Mouse (Mus musculus) adrenal gland, adult 8-10 months (tissue): ENCODE results near the gene Gm20388. TPM values are rescaled to one million over a fixed set of nuclear protein-coding genes. Genes with fewer than 3 reads are reported as not detected.
A peak's percentile ranks its signal among the peaks of the same experiment; 100 is the strongest.

Experiments used
- DNase-seq: peaks from one replicate; pipeline ENCODE4 v3.0.0; 2022
- total RNA-seq, 4 experiments: library from RNA; stranded (reverse); gene quantifications; 2 replicates each; pipeline ENCODE4 v1.2.4; 2022

The Gm20388 gene
- total RNA-seq, 4 experiments from 2014 or later: 1.7 to 16.9 (median 5.8) TPM

DNA sequence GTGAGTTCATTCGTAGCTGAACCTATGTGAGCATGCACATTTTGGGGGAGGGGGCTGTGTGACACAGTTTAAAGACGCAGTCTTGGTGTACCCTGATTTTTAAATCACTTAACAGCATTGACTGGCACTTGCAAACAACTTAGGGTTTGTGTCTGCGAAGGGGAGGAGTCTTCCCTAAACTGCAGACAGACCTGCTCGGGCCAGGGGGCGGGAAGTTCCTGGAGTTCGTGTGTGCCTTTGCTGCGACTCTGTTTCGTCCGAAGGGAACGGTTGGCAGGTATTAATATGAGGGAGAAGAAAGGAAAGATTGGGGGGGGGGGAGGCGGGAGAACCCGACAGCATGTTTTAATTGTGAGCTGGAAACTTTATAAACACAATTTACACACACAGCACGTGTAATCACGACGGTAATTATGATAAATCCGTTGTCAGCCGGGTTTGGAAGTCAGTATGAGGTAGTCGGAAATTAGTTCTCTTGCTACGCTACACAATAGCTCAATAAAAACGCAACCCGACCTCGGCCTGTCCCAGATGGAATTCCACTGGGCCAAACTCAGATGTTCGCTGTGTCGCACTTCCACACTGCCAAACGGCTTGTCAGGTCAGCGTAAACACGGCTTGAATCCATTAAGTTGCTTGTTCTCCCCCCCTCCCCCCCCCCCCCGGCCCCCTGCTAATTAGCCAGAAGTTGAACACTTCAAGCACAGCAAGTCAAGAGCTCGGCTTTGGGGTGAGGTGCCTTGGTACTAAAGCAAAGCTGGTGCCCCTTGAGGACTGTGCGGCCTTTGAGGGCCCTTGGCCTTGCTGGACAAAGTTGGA is 1264.3 kb downstream of the Gm20388 start:
- no peak for DNase-seq

DNA sequence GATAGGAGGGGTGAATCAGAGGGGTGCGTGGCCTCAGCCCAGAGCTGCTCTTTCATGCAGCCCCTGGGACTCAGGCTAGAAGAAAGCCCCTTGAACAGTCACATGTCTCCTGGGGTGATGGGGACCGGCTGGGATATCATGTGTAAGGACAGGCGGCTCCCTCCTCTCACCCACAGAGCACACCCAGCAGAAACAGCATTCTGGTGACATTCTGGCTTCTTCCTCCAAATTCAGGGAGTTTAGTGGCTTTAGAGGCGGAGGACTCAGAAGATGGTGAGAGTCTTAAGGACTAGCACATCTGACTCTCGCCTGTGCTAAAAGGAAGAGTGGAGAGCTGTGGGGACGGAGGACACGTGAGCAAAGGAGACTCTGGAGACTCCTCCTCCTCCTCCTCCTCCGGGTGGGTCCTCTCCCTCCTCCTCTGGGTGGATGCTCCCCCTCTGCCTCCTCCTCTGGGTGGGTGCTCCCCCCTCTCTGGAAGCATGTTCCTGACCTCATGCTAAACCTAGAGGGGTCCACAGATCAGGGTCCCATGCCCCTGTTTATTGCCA is 1265.0 kb downstream of the Gm20388 start:
- DNase-seq: no peak

- DNase-seq: no peak
Observed at GRCm38 (mm10) chr8:121176291-121176690, 1265.7 kb downstream of the Gm20388 start.

- no peak for DNase-seq
Observed at GRCm38 (mm10) chr8:121180474-121181284, 1270.0 kb downstream of the Gm20388 start.

DNA sequence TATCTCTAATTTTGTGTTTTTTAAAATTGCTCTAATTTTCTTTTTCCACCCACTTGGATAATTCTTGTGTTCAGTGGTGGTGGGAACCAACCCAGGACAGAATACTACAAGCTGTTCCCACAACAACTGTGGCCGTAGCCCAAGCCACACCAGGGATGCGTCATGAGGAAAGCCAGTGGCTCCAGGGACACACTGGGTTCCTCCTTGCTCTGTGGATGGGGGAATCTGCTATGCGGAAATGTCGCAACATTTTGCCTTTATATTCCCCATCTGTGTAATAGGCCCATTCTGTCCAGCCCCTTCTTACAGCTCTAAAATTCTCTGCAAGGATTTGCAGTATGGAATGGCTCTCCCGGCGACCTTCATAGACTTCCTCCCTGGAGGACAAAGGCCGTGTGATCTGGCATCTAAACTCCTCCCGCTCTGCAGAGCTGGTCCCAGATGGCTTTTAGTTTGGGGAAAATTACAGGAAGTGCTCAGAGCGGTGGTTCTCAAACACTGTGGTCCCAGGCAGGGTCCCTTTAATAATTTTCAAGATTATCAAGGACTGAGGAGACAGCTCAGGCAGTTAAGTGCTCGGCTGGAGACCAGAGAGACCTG is 1270.7 kb downstream of the Gm20388 start:
- DNase-seq: no peak

DNA sequence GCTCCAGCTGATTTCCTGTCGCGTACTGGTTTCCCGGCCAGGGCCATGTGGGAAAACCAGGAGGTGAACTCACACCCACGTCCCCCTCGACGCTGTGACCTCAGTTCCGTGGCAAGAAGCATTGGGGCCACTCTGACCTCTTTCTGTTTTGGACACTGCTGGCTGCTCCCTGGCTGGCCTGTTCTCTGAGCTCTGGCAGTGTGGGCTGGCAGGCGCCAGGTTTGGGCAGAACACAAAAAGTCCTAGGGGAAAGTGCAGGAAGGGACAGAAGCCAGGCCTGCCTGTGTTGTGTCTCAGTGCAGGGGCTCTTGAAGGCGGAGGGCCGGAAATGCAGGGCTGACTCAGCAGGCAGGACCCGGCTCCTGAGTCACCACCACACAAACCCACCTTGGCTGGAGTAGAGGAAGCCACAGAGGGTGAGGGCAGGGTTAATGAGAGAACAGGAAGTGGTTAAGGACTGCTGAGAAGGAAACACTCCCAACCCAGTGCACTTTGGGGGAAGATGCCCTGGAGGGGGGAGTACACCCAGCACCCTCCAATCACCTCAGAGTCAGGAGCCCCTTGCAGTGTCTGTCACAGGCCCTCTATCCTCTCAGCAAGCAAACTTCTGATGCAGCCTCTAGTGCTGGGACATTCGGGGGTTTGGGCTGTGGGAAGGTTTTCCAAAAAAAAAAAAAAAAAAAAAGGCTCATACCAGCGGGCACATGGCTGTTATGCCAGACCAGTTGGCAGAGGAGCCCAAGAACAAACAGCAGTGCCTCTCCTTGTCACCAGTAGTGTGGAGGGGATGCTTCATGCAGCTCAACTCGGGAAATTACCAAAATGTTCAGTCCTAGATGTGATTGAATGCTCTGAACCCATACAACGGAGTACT is 1277.1 kb downstream of the Gm20388 start:
- DNase-seq: peak; percentile 52

- no peak for DNase-seq
Observed at GRCm38 (mm10) chr8:121188994-121189393, 1278.4 kb downstream of the Gm20388 start.

- no peak for DNase-seq
Observed at GRCm38 (mm10) chr8:121192451-121192850, 1281.8 kb downstream of the Gm20388 start.

- no peak for DNase-seq
Observed at GRCm38 (mm10) chr8:121195970-121196369, 1285.3 kb downstream of the Gm20388 start.

DNA sequence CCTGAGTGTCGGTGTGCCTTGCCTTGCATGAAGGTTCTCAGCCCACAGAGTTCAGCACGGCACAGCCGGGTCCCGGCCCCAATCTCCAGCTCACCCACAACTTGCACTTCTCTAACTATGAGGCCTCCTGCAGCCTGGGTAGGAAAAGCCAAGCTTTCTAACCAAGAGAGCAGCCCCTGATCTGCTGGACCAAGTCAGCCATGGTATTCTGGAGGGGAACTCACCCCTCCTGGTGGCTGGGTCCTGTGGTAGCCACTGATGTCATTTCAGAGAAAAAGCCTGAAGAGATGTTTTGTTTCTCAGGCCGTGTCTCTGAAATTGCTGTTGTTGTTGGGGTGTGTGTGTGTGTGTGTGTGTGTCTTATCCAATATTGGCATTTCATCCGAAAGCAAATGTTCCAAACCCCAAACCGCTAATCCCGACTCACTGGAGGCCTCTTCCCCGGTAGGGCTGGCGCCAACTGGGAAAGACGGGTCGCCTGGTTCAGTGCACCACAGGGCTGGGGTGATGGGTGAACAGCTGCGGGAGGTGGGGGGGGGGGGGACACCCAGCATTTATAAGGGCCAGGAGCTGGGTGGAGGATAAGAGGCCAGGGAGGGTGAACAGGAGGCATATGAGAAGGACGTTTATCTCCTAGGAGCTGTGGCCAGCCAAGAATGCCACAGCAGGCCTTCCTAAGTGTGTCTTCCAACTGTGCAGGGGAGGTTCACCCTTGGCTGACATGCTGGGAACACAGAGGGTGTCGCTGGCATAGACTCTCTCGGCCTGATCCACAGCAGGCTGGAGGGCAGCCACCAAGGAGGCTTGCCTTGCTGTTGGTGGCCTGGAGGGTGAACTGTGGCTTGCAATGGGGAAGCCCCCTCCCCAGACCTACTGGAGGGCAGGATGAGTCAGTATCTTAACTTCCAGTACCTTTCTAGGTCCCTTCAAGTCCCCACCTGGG is 1286.4 kb downstream of the Gm20388 start:
- DNase-seq: no peak

- no peak for DNase-seq
Observed at GRCm38 (mm10) chr8:121200069-121200468, 1289.4 kb downstream of the Gm20388 start.

GRCm38 (mm10) chr8:121200979-121201378 is 1290.3 kb downstream of the Gm20388 start:
- no peak for DNase-seq

GRCm38 (mm10) chr8:121201651-121202050 is 1291.0 kb downstream of the Gm20388 start:
- DNase-seq: no peak

DNA sequence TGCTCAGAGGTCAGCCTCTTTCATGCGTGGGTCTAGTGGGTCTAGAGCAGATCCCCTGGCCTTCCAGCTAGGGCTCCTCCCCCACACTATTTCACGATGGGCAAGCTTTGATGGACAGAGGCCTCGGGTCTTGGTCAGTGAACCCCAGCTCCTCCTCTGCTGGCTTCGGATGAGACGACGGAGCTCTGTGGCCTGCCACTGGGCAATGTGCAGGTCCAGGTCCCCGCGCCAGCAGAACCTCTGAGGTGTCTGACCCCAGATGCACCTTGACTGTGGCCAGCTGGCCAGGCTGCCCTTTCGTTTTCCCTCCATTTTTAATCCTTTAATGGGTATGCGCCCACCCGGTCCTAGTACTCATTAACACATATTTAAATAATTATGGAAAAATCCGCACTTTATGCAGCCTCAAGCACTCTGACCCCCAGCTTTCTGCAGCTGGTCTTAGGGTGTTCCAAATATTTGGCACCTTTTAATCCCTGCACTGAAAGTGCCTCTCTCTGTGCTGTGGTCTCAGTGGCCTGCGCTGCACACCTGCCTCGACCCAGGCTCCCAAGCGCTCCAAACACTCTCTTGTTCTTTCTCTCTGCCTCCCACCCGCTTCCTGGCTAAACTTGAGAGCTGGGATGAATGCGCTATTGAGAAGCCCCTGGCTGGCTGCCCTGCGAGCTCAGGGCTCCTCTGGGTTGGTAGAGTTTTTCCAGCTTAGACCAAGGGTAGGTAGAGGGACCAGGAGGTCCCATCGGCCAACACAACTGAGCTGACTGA is 1293.2 kb downstream of the Gm20388 start:
- DNase-seq: no peak

DNA sequence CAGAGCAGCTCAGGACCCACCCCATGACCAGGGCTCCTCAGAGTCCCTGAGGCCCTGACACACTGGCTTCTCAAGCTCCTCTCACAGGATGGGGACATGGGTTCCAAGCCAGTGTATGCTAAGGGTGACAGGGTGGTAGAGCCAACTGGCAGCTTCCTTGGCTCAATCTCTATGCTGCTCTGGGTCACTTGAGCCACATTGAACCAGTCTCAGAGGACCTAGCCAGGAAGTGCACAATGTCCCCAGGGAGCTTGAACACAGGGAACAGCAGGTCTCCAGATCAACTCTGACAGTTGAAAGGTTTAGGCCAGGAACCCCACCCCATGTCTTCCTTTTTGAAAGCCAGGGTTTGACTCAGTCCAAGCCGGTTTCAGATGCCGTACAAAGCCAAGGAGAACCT is 1296.5 kb downstream of the Gm20388 start:
- DNase-seq: no peak

DNA sequence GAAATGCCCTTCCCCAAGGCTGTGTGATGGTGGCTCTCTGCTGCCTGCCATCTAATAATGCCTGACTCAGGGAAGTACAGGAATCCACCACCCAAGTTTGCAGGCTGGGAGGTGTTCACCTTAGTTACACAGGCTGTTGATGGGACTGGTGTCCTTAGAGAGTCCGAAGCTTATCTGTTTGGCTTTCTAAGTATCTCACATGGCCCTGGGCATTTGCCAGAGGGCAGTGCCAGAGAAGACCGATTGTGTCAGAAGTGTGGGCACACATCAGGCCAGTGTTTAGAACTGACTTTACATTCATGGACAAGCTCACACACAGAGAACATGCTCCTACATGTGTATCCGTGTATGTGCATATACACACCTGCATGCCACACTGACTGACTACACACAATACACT is 1300.0 kb downstream of the Gm20388 start:
- no peak for DNase-seq

- no peak for DNase-seq
Observed at GRCm38 (mm10) chr8:121213236-121213635, 1302.6 kb downstream of the Gm20388 start.

- no peak for DNase-seq
Observed at GRCm38 (mm10) chr8:121213651-121214050, 1303.0 kb downstream of the Gm20388 start.

GRCm38 (mm10) chr8:121214975-121215374 is 1304.3 kb downstream of the Gm20388 start:
- no peak for DNase-seq

DNA sequence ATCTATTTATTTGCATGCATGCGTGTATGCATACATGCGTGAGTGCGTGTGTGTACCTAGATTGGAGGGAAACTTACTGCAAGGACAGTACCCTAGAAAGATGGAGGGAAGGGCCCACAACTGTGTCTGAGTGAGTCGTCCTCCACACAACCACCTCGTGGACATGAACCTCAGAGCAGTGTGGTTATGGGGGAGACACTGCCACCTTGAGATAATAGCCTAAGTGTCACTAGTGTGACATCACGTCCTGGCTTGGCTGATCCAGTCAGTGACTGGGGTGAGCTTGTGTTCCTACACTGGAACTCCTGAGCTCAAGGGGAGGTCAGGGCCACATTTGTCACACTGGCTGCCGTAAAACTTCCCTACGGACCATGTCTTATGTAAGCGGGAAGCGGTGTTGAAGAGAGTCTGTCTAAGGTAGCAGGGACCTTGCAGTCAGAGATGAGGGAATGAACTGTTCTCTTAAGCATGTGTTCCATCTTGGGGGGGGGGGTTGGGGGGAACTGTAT is 1305.9 kb downstream of the Gm20388 start:
- no peak for DNase-seq
